Mouse (Mus musculus) testis, adult 2 months (tissue): ENCODE data around the gene B430306N03Rik.

Source experiments
- CTCF ChIP-seq: fragments of 200-500 bp; IDR thresholded peaks from 2 replicates; pipeline ENCODE4 v1.5.1; 2012; ENCODE audit warnings: low read depth, mild to moderate bottlenecking, inconsistent platforms, low read length, moderate library complexity; ENCODE audit not compliant: control insufficient read depth, insufficient read depth, insufficient replicate concordance
- POLR2A ChIP-seq: fragments of 200-500 bp; IDR thresholded peaks from 2 replicates; pipeline ENCODE4 v1.6.1; 2012; ENCODE audit warnings: low read depth, mild to moderate bottlenecking, inconsistent platforms, low read length, moderate library complexity; ENCODE audit not compliant: control insufficient read depth

GRCm38 (mm10) chr17:48362346-48362745, 46.4 kb downstream of the B430306N03Rik start:
- no peak for TF ChIP-seq POLR2A
- TF ChIP-seq CTCF: no peak
